Mouse (Mus musculus): Measurements from ENCODE around the gene Sept5. TPM values are rescaled to one million over a fixed set of nuclear protein-coding genes. Genes with fewer than 3 reads are reported as not detected.
A peak's percentile ranks its signal among the peaks of the same experiment; 100 is the strongest.

Sept5 gene
- polyA plus RNA-seq, 1 experiment, result 999 TPM

DNA sequence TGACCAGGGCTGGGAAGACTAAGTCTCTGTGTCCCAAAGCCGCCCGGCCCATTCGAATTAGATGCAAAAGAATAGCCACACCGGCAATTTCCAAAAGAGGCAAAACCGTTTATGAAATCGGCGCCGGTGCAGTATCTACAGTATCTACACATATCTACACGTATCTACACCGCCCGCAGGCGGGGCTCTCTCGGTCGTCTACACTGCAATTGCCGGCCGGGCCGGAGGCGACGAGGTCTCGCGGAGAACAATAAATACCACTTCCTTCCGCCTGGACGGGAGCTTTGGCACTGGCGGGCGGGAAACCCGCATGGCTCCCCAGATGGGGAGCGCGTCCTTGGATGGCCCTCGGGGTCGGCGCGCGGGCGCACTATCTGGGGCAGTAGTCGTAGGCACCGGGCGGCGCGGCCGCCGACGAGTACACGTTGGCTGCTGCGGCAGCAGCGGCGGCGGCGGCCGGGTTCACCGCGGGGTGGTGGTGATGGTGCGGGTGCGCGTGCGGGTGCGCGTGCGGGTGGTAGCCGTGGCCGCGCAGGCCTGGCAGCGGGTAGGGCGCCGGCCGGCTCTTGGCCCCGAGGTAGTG, 48.0 kb downstream of the Sept5 start:
- no peak overlapping the region for H3K27ac ChIP-seq (ENCODE audit: insufficient read depth, low read length)
- TF ChIP-seq POLR2A (IDR thresholded peaks at IDR 0.05; ENCODE audit: extremely low read depth, insufficient read depth, low read length) (no peak), CTCF (IDR thresholded peaks at IDR 0.05; ENCODE audit: extremely low read depth, insufficient read depth, low read length) (no peak)
- no peaks in the 10 kb centered on the region for H3K4me1 ChIP-seq (ENCODE audit: control insufficient read depth, insufficient read depth, low read length)
- H3K4me3 ChIP-seq (ENCODE audit: insufficient read depth, low read length), result 0 out of 2 replicates have a peak overlapping the region, but pooled peaks have one; percentile 16

DNA sequence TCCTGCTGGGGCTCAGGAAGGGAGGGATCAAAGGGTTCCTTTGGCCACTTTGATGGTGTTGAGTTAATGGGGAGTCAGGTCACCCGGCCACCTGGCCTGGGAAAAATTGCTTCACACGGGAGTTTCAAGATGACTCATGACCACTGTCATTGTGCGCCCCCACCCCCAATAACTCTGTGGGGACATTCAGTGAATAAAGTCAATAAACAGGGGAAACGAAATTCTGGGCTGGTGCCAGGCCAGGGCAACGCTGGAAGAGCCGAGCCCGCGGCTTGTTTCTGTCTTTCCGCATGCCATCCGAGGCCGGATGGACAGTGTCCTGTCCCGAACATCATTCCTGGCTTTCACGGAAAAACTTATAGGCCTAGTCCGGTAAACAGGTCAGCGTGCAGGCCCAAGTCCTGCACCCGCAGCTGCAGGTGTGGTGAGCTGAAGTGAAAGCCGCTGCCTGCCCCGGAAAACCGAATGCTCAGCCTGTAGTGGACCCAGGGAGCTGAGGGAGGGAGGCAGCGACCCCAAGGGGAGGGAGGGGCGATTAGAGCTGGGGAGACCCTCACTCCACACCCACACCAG, 48.6 kb downstream of the Sept5 start:
- TF ChIP-seq CTCF (IDR thresholded peaks at IDR 0.05; ENCODE audit: extremely low read depth, insufficient read depth, low read length) (no peak), POLR2A (IDR thresholded peaks at IDR 0.05; ENCODE audit: extremely low read depth, insufficient read depth, low read length) (no peak)
- Histone ChIP-seq H3K27ac (ENCODE audit: insufficient read depth, low read length) (no peak overlapping the region), H3K4me1 (ENCODE audit: control insufficient read depth, insufficient read depth, low read length) (no peaks in the 10 kb centered on the region), H3K4me3 (ENCODE audit: insufficient read depth, low read length) (0 out of 2 replicates have a peak overlapping the region, but pooled peaks have one; percentile 16)

GRCm38 (mm10) chr16:18580389-18580788, 49.4 kb downstream of the Sept5 start:
- H3K4me1 ChIP-seq (ENCODE audit: control insufficient read depth, insufficient read depth, low read length), result no peaks in the 10 kb centered on the region
- no peak for TF ChIP-seq POLR2A (IDR thresholded peaks at IDR 0.05; ENCODE audit: extremely low read depth, insufficient read depth, low read length)
- no peak for TF ChIP-seq CTCF (IDR thresholded peaks at IDR 0.05; ENCODE audit: extremely low read depth, insufficient read depth, low read length)
- H3K27ac ChIP-seq (ENCODE audit: insufficient read depth, low read length), result no peak overlapping the region

GRCm38 (mm10) chr16:18577599-18578160, 52.1 kb downstream of the Sept5 start:
- H3K4me1 ChIP-seq (ENCODE audit: control insufficient read depth, insufficient read depth, low read length), result no peaks in the 10 kb centered on the region

More at GRCm38 (mm10) chr16:18580389-18580788, 49.4 kb downstream of the Sept5 start:
- no peak overlapping the region for H3K4me3 ChIP-seq (ENCODE audit: insufficient read depth, low read length)

GRCm38 (mm10) chr16:18577071-18577470, 52.7 kb downstream of the Sept5 start:
- no peak overlapping the region for H3K4me3 ChIP-seq (ENCODE audit: insufficient read depth, low read length)
- no peaks in the 10 kb centered on the region for H3K4me1 ChIP-seq (ENCODE audit: control insufficient read depth, insufficient read depth, low read length)
- no peak overlapping the region for H3K27ac ChIP-seq (ENCODE audit: insufficient read depth, low read length)
- no peak for TF ChIP-seq POLR2A (IDR thresholded peaks at IDR 0.05; ENCODE audit: extremely low read depth, insufficient read depth, low read length)

More at GRCm38 (mm10) chr16:18577599-18578160, 52.1 kb downstream of the Sept5 start:
- no peak overlapping the region for H3K27ac ChIP-seq (ENCODE audit: insufficient read depth, low read length)
- H3K4me3 ChIP-seq (ENCODE audit: insufficient read depth, low read length), result no peak overlapping the region
- TF ChIP-seq CTCF (IDR thresholded peaks at IDR 0.05; ENCODE audit: extremely low read depth, insufficient read depth, low read length) (no peak), POLR2A (IDR thresholded peaks at IDR 0.05; ENCODE audit: extremely low read depth, insufficient read depth, low read length) (no peak)

DNA sequence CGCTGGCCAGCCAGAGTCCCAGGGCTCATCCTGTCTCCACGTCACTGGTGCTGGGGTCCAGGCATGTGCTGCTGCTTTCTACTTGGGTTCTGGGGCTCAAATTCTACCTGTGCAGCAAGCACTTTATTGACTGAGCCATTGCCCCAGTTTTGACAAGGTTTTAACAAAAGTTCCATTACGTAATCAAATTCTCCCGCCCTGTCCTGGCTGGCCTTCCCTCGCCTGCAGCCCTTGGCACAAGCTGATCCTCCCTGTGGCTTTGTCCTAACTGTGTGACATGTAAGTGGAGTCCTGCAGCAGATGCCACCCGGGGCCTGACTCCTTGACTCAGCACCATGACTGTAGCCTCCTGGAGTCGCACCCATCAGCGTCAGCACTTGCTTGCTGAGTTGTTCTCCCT, 55.6 kb downstream of the Sept5 start:
- TF ChIP-seq CTCF (IDR thresholded peaks at IDR 0.05; ENCODE audit: extremely low read depth, insufficient read depth, low read length) (no peak), POLR2A (IDR thresholded peaks at IDR 0.05; ENCODE audit: extremely low read depth, insufficient read depth, low read length) (no peak)
- Histone ChIP-seq H3K27ac (ENCODE audit: insufficient read depth, low read length) (no peak overlapping the region), H3K4me3 (ENCODE audit: insufficient read depth, low read length) (no peak overlapping the region), H3K4me1 (ENCODE audit: control insufficient read depth, insufficient read depth, low read length) (no peaks in the 10 kb centered on the region)

Other genes with a start within 250 kb of the Sept5 start
- gene Txnrd2, start 203.6 kb downstream of the Sept5 start, polyA plus RNA-seq (2012; rRNA removed), result 22.4 and 29.5 TPM in 2 replicates
- gene Comt, start 203.1 kb downstream of the Sept5 start, polyA plus RNA-seq (2012; rRNA removed), result 150 and 155 TPM in 2 replicates
- 5.7 and 7.8 TPM in 2 replicates for gene Gnb1l, start 131.2 kb downstream of the Sept5 start, polyA plus RNA-seq (2012; rRNA removed)
- gene Rtl10, start 131.1 kb downstream of the Sept5 start, polyA plus RNA-seq (2012; rRNA removed), result 3.8 and 4.2 TPM in 2 replicates
- 2.1 and 3.6 TPM in 2 replicates for gene Tbx1, start 39.3 kb downstream of the Sept5 start, polyA plus RNA-seq (2012; rRNA removed)
- 4.5 and 4.6 TPM in 2 replicates for gene Gp1bb, start 7.6 kb downstream of the Sept5 start, polyA plus RNA-seq (2012; rRNA removed)
- gene Gm49601, start 3.5 kb downstream of the Sept5 start, polyA plus RNA-seq (2012; rRNA removed), result 156 and 173 TPM in 2 replicates
- gene Cldn5, start 146.9 kb upstream of the Sept5 start, polyA plus RNA-seq (2012; rRNA removed), result 88.0 and 88.9 TPM in 2 replicates
- gene Ufd1, start 181.8 kb upstream of the Sept5 start, polyA plus RNA-seq (2012; rRNA removed), result 82.7 and 85.3 TPM in 2 replicates
- gene Cdc45, start 182.0 kb upstream of the Sept5 start, polyA plus RNA-seq (2012; rRNA removed), result 2.5 and 2.9 TPM in 2 replicates
- gene 2510002D24Rik, start 206.6 kb upstream of the Sept5 start, polyA plus RNA-seq (2012; rRNA removed), result 52.8 and 53.3 TPM in 2 replicates
- gene Gm28539, start 206.6 kb upstream of the Sept5 start, polyA plus RNA-seq (2012; rRNA removed), result 0.45 TPM in 1 of 2 replicates, not detected in the other
- gene Mrpl40, start 246.9 kb upstream of the Sept5 start, polyA plus RNA-seq (2012; rRNA removed), result 24.7 and 26.6 TPM in 2 replicates
- 73.1 and 73.5 TPM in 2 replicates for gene Hira, start 247.1 kb upstream of the Sept5 start, polyA plus RNA-seq (2012; rRNA removed)

Data from cortical plate, adult 2 months (tissue).